Mouse (Mus musculus) adrenal gland, adult 2 months (tissue): ENCODE results near the gene Als2cr12. TPM values are rescaled to one million over a fixed set of nuclear protein-coding genes. Genes with fewer than 3 reads are reported as not detected.
A peak's percentile ranks its signal among the peaks of the same experiment; 100 is the strongest.
"Not testable (repeated sequence)": the region's sequence is repeated elsewhere in the genome, so short reads cannot be mapped to it uniquely, and the experiment has no call there.

Experiments
- DNase-seq: peaks from one replicate; pipeline ENCODE4 v3.0.0; 2021
- polyA plus RNA-seq: library from polyadenylated mRNA; depleted of rRNA; stranded (reverse); fragments of >200 nt; gene quantifications from 2 replicates; pipeline ENCODE4 v1.2.3, GENCODE M21; 2012
- total RNA-seq, 2 experiments: library from RNA; stranded (reverse); gene quantifications; 2 replicates each; pipeline ENCODE4 v1.2.3; 2021

The Als2cr12 gene
- total and polyA plus RNA-seq, 3 experiments = 1.1 to 3.4 TPM; not detected in 1

- DNase-seq = no peak
Measured at GRCm38 (mm10) chr1:58690006-58690744, 5.6 kb downstream of the Als2cr12 start.

- no peak for DNase-seq
Measured at GRCm38 (mm10) chr1:58689426-58689825, 6.4 kb downstream of the Als2cr12 start.

DNA sequence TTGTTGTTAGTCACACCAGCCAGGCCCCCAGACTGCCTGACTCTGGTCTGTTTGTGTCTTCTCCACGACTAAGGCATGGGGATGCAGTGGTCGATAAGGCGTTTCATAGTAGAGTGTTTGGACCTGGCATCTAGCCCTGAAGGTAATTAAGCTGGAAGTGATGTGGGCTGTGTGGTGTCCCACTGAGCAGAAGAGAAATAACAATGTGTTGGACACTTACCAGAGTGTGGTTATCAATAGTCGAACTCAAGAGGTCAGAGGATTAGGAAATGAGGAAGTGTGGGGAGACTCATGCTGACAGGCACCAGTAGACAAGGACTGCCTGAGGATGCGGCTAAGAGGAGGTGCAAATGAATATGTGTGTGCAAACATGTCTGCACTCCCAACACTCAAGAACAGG, 17.4 kb downstream of the Als2cr12 start:
- not testable (repeated sequence) for DNase-seq

- DNase-seq = no peak
Measured at GRCm38 (mm10) chr1:58677575-58677974, 18.2 kb downstream of the Als2cr12 start.

GRCm38 (mm10) chr1:58675011-58675410, 20.8 kb downstream of the Als2cr12 start:
- no peak for DNase-seq

- no peak for DNase-seq
Measured at GRCm38 (mm10) chr1:58672116-58672515, 23.7 kb downstream of the Als2cr12 start.

- not testable (repeated sequence) for DNase-seq
Measured at GRCm38 (mm10) chr1:58669635-58670034, 26.2 kb downstream of the Als2cr12 start.

DNA sequence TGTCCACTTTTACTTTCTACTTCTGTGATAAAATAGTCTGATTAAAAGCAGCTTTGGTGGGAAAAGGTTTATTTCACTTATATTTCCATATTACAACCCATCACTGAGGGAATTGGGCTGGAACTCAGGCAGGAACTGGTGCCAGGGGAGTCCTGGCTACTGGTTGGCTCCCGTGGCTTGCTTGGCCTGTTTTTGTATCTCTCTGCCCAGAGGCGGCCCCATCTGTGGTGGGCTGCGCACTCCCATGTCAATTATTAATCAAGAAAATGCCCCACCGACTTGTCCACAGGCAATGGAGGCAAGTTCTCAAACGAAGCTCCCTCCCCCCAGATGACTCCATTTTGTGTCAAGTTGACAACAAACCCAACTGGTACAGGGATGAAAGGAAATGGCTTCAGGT, 27.6 kb downstream of the Als2cr12 start:
- DNase-seq = no peak

DNA sequence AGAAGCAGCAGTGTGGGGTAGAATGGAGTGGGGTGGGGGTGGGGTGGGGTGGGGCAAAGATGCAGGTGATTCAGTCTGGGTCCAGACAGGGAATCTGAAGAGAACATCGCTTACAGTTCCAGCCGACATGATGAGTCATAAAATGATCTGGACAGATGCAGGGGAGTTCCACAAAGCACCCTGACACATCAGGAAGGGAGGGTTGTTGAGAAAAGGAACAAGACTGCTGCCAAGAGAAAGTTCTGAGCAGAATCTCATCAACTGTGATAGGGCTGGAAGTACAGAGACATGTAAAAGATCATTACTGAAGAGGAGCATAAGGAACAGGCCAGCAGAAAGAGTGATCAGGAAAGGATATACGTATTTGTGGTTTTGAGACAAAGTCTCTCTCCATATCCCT, 32.4 kb downstream of the Als2cr12 start:
- not testable (repeated sequence) for DNase-seq

- not testable (repeated sequence) for DNase-seq
Measured at GRCm38 (mm10) chr1:58662671-58663070, 33.1 kb downstream of the Als2cr12 start.

- DNase-seq = peak; percentile 84
Measured at GRCm38 (mm10) chr1:58652480-58653403, 43.0 kb downstream of the Als2cr12 start.

GRCm38 (mm10) chr1:58651571-58652456, 44.0 kb downstream of the Als2cr12 start:
- not testable (repeated sequence) for DNase-seq

- DNase-seq = not testable (repeated sequence)
Measured at GRCm38 (mm10) chr1:58628847-58629246, 66.9 kb downstream of the Als2cr12 start.

DNA sequence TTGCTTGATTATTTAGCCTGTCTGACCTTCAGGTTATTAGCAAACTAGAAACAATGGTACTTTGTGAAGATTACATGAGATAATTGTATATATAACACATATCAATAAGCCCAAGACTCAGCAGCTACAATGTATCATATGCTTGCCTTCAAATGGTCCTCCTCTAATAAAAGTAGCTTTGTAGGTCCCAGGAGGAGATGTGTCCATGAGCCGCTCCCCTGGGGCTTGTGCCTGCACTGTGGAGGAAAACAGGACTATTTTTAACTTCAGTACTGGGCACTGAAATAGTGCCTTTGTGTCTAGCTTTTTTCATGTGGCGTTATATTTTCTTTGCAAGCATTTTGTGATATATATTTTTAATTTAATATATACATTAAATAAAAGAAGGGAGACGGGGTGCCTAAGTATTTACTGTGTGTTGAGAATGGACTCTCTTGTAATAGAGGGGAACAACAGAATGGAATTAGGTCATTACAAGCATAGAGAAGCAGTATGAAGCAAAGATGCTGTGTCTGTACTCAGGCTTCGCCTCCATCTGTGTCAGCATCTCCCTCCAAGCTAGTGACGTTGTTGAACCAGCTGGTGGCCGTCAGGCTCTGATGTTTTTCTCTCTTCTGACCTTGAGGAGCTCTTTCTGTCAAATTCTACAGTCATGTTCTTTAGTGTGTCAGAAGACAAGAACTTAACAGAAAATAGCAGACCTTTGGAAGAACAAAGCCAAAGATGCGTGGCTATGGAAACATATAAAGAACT, 73.6 kb downstream of the Als2cr12 start:
- no peak for DNase-seq

- DNase-seq = peak; percentile 17
Measured at GRCm38 (mm10) chr1:58621251-58621650, 74.5 kb downstream of the Als2cr12 start.

GRCm38 (mm10) chr1:58618766-58619165, 77.0 kb downstream of the Als2cr12 start:
- no peak for DNase-seq

- DNase-seq = no peak
Measured at GRCm38 (mm10) chr1:58617978-58618668, 77.7 kb downstream of the Als2cr12 start.

- no peak for DNase-seq
Measured at GRCm38 (mm10) chr1:58617076-58617475, 78.7 kb downstream of the Als2cr12 start.

DNA sequence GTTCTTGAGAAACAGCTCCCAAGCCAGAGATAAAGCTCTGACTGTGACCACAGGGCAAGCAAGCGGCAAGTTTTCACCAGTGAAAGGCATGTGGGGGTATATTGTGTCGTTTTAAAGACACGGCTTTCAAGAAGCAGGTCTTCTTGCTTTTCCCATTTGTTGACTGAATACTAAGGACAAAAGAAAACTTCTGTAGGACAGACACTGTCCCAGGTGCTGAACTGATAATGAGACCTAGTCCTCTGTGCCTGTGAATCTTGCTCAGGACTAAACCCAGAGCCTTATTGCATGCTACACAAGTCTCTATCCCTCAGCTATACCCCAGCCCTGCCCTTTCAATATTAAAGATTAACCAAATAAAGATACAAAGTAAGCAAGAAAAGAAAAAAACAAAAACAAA, 79.6 kb downstream of the Als2cr12 start:
- no peak for DNase-seq

DNA sequence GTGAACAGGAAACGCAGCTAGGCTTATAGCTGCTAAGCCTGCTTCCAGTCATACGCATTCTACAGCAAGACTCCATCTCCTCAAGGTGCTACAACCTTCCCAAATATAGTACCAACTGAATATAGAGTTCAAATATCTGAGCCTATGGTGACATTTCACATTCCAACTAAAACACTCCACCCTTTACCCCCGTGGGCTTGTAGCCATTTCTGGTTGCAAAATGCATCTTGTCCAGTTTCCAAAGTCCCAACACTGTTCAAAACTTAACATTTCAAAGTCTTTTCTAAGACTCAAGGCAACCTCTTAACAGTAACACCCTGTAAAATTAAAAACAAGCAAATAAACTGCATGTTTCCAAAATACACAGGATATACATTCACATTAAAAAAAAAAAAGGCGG, 80.6 kb downstream of the Als2cr12 start:
- DNase-seq = peak; percentile 17

DNA sequence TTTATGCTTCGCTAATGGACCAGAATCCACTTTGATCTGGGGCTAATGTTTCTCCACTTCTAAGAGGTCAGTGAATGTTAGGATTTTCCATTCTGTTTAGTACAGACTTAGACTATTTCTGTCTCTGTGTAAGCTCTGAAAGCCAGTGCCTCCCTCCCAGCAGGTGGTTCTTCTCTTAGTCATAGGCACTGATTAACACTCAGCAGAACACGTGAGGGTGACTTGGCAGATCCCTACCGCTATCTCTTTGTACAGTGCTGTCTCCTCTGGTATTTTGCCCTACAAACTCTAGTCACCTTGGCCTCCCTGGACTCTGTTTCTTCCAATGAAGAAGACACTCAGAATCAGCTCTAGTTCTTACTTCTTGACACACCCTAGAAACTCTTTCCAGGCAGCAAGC, 81.4 kb downstream of the Als2cr12 start:
- peak; percentile 32 for DNase-seq
